Mouse (Mus musculus) neural tube, embryonic 14.5 days (tissue): ENCODE data around the gene Atf7. TPM values are rescaled to one million over a fixed set of nuclear protein-coding genes. Genes with fewer than 3 reads are reported as not detected.
"Not testable (repeated sequence)": the region's sequence is repeated elsewhere in the genome, so short reads cannot be mapped to it uniquely, and the experiment has no call there.

Source experiments
- ATAC-seq: fragments of 200-750 bp; cut with Nextera tagmentation; 2 replicates; pipeline ENCODE4 v1.8.0; 2017; ENCODE audit warnings: low read depth, mild to moderate bottlenecking, moderate TSS enrichment, moderate library complexity
- H3K27ac ChIP-seq: fragments of 300-500 bp; sonication (generic); 2 replicates; pipeline ENCODE4 v1.5.1; 2014; ENCODE audit warnings: low read depth, mild to moderate bottlenecking, control low read depth, low read length, moderate library complexity, mixed read lengths
- H3K27me3 ChIP-seq: fragments of 300-500 bp; sonication (generic); 2 replicates; pipeline ENCODE4 v1.6.1; 2014; ENCODE audit warnings: low read length; ENCODE audit not compliant: control insufficient read depth, insufficient read depth
- H3K36me3 ChIP-seq: fragments of 300-500 bp; sonication (generic); 2 replicates; pipeline ENCODE4 v1.6.1; 2014; ENCODE audit warnings: low read length, mixed read lengths; ENCODE audit not compliant: control insufficient read depth, insufficient read depth
- H3K4me1 ChIP-seq: fragments of 300-500 bp; sonication (generic); 2 replicates; pipeline ENCODE4 v1.6.1; 2014; ENCODE audit warnings: low read length; ENCODE audit not compliant: control insufficient read depth, insufficient read depth
- H3K4me2 ChIP-seq: fragments of 300-500 bp; sonication (generic); 2 replicates; pipeline ENCODE4 v1.6.1; 2014; ENCODE audit warnings: mild to moderate bottlenecking, low read depth, low read length, control low read depth
- H3K4me3 ChIP-seq: fragments of 300-500 bp; sonication (generic); 2 replicates; pipeline ENCODE4 v1.5.1; 2014; ENCODE audit warnings: low read depth, low read length, control low read depth, mixed read lengths
- H3K9ac ChIP-seq: fragments of 300-500 bp; sonication (generic); replicated peaks from 2 replicates; pipeline ENCODE4 v1.6.1; 2014; ENCODE audit warnings: low read depth, mild to moderate bottlenecking, control low read depth, low read length, mixed read lengths
- H3K9me3 ChIP-seq: fragments of 300-500 bp; sonication (generic); 2 replicates; pipeline ENCODE4 v1.6.1; 2016; ENCODE audit warnings: low read length; ENCODE audit not compliant: control insufficient read depth
- WGBS: fragments of 180-500 bp; shearing (Covaris S2); extraction: QIAGEN DNeasy Blood & Tissue Kit; methylation state at CpG from one replicate; pipeline ENCODE4 v1.1.7; 2014; 5-methylcytosine and 5-hydroxymethylcytosine counted together
- polyA plus RNA-seq: library from polyadenylated mRNA; unstranded; fragments of >200 nt; fragmentation: Nextera tagmentation; extraction: Ambion mirVana; gene quantifications from 2 replicates; pipeline ENCODE4 v1.2.1, GENCODE M21; 2014

The Atf7 gene
- polyA plus RNA-seq, 1 experiment from 2014 or later = 13.3 TPM

- H3K4me1 ChIP-seq, H3K9me3 ChIP-seq, H3K27ac ChIP-seq, H3K36me3 ChIP-seq, H3K27me3 ChIP-seq, H3K4me3 ChIP-seq, ATAC-seq, H3K9ac ChIP-seq, H3K4me2 ChIP-seq: not testable (repeated sequence)
- 81% methylated on average over 1 of the region's 1 CpGs for WGBS
These were observed 16.7 kb downstream of the Atf7 start for GRCm38 (mm10) chr15:102608586-102608985.

GRCm38 (mm10) chr15:102593996-102594656 lies 31.1 kb downstream of the Atf7 start:
- ATAC-seq = peak; percentile 65; the same call in 1 of the 2 replicates
- 13% methylated on average over 8 of the region's 8 CpGs for WGBS
- no peak overlapping the region for H3K27ac ChIP-seq

DNA sequence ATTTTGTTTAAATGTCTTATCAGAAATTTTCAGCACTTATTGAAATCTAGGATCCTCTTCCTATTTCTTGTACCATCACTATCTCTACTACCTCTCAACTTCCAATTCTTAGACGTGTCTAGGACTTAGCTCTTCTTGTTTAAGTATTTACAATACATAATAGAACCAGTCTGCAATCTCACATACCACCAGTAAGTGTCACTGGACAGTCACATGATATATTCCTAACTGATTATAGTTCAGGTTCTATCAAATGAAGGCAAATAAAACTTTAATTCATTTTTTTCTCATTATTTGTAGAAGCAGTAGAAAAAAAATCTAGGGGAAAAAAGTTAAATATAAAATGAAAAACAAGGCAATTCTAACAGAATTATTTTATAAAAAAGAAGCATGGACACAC lies 32.6 kb downstream of the Atf7 start:
- no peak overlapping the region for H3K4me3 ChIP-seq
- no peak for ATAC-seq
- no peak overlapping the region for H3K9ac ChIP-seq
- H3K27ac ChIP-seq = no peak overlapping the region
- no peaks in the 10 kb centered on the region for H3K27me3 ChIP-seq
- H3K9me3 ChIP-seq = no peaks in the 10 kb centered on the region
- no peaks in the 10 kb centered on the region for H3K36me3 ChIP-seq
- peaks cover 19% of the 10 kb centered on the region; the same call in 1 of the 2 replicates for H3K4me1 ChIP-seq
- H3K4me2 ChIP-seq = no peak overlapping the region
- WGBS = 47% methylated on average over 1 of the region's 1 CpGs

More at GRCm38 (mm10) chr15:102593996-102594656, 31.1 kb downstream of the Atf7 start:
- Histone ChIP-seq H3K4me2 (peak overlapping the region; percentile 31; the same call in 1 of the 2 replicates), H3K36me3 (no peaks in the 10 kb centered on the region), H3K9me3 (no peaks in the 10 kb centered on the region), H3K4me1 (peaks cover 19% of the 10 kb centered on the region; the same call in 1 of the 2 replicates), H3K9ac (no peak overlapping the region), H3K27me3 (no peaks in the 10 kb centered on the region), H3K4me3 (no peak overlapping the region)

GRCm38 (mm10) chr15:102590567-102590966 lies 34.7 kb downstream of the Atf7 start:
- Histone ChIP-seq H3K4me1 (peaks cover 20% of the 10 kb centered on the region), H3K4me2 (no peak overlapping the region), H3K9ac (no peak overlapping the region), H3K27ac (no peak overlapping the region), H3K4me3 (no peak overlapping the region), H3K27me3 (no peaks in the 10 kb centered on the region), H3K36me3 (no peaks in the 10 kb centered on the region), H3K9me3 (no peaks in the 10 kb centered on the region)
- 90% methylated on average over 1 of the region's 1 CpGs for WGBS
- ATAC-seq = no peak

DNA sequence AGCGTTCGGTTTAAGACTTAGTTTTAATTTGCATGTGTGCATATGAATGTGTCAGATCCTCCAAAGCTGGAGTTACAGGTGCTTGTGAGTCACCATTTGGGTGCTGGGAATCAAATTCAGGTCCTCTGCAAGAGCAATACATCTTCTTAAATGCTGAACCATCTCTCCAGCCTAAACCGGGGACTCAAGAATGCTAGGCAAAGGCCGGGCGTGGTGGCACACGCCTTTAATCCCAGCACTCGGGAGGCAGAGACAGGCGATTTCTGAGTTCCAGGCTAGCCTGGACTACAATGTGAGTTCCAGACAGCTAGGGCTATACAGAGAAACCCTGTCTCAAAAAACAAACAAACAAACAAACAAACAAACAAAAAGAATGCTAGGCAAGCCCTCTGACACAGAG lies 35.4 kb downstream of the Atf7 start:
- WGBS = 96% methylated on average over 8 of the region's 8 CpGs
- no peak for ATAC-seq
- no peaks in the 10 kb centered on the region for H3K27me3 ChIP-seq
- H3K36me3 ChIP-seq = no peaks in the 10 kb centered on the region
- peaks cover 20% of the 10 kb centered on the region for H3K4me1 ChIP-seq
- no peak overlapping the region for H3K4me2 ChIP-seq
- no peaks in the 10 kb centered on the region for H3K9me3 ChIP-seq
- no peak overlapping the region for H3K4me3 ChIP-seq
- H3K27ac ChIP-seq = no peak overlapping the region
- H3K9ac ChIP-seq = no peak overlapping the region

- Histone ChIP-seq H3K9me3 (no peaks in the 10 kb centered on the region), H3K4me3 (no peak overlapping the region), H3K4me1 (peaks cover 15% of the 10 kb centered on the region), H3K27ac (peak overlapping the region; percentile 48; the same call in 1 of the 2 replicates), H3K9ac (no peak overlapping the region), H3K27me3 (no peaks in the 10 kb centered on the region), H3K36me3 (no peaks in the 10 kb centered on the region), H3K4me2 (no peak overlapping the region)
- ATAC-seq = 0 out of 2 replicates have a peak, but pooled peaks have one; percentile 38
- WGBS = 31% methylated on average over 5 of the region's 5 CpGs
These were observed 39.8 kb downstream of the Atf7 start for GRCm38 (mm10) chr15:102585501-102585900.

- Histone ChIP-seq H3K27me3 (no peaks in the 10 kb centered on the region), H3K27ac (peak overlapping the region; percentile 58), H3K36me3 (no peaks in the 10 kb centered on the region), H3K9ac (no peak overlapping the region), H3K4me2 (peak overlapping the region; percentile 7; the same call in 1 of the 2 replicates), H3K4me3 (no peak overlapping the region), H3K4me1 (peaks cover 15% of the 10 kb centered on the region), H3K9me3 (no peaks in the 10 kb centered on the region)
- peak; percentile 49; the same call in 1 of the 2 replicates for ATAC-seq
- WGBS = 20% methylated on average over 8 of the region's 8 CpGs
These were observed 41.4 kb downstream of the Atf7 start for GRCm38 (mm10) chr15:102583708-102584383.

DNA sequence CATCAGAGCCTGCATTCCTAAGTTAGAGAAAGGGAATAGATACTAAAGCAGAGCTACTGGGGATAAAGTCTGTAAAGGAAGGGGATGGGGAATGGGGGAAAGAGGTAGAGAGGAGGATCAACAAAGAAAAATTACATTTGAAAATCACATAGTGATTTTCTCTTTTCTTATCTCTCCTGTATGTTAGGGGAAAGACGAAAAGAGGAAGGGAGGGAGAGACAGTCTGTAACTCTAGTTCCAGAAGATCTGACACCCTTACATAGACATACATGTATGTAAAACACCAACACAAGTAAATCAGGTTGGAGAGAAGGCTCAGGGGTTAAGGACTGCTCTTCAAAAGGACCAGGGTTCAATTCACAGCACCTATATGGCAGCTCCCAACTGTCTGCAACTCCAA lies 44.1 kb downstream of the Atf7 start:
- no peaks in the 10 kb centered on the region for H3K36me3 ChIP-seq
- H3K9me3 ChIP-seq = no peaks in the 10 kb centered on the region
- 94% methylated on average over 1 of the region's 1 CpGs for WGBS
- ATAC-seq = no peak
- H3K27me3 ChIP-seq = no peaks in the 10 kb centered on the region
- no peak overlapping the region for H3K9ac ChIP-seq
- H3K27ac ChIP-seq = no peak overlapping the region
- no peak overlapping the region for H3K4me2 ChIP-seq
- H3K4me3 ChIP-seq = no peak overlapping the region
- peaks cover 15% of the 10 kb centered on the region for H3K4me1 ChIP-seq

DNA sequence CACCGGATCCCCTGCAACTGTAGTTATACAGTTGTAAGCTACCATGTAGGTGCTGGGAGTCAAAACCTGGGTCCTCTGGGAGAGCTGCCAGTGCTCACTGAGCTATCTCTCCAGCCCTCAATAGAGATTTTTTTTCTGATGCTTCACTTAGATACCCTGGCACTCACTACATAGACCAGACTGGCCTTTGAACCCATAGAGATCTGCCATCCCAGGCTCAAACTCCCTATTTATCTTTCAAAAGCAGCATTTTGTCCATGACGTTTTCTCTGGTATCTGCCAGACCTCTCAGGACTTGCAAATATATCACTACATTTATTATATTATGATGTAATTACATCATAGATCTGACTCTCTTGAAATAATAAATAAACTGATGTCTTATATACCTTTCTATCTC lies 46.9 kb downstream of the Atf7 start:
- no peaks in the 10 kb centered on the region for H3K4me1 ChIP-seq
- H3K27me3 ChIP-seq = no peaks in the 10 kb centered on the region
- no peak overlapping the region for H3K27ac ChIP-seq
- no peak overlapping the region for H3K9ac ChIP-seq
- 95% methylated on average over 2 of the region's 2 CpGs for WGBS
- H3K4me3 ChIP-seq = no peak overlapping the region
- H3K9me3 ChIP-seq = no peaks in the 10 kb centered on the region
- H3K36me3 ChIP-seq = no peaks in the 10 kb centered on the region
- no peak for ATAC-seq
- H3K4me2 ChIP-seq = no peak overlapping the region
